Comparison of ENCODE assay signal across 14 mouse cellular contexts in genomic region chr6:22795291-22795860, GRCm38 (mm10).
DNase-seq lines count a peak whose midpoint lies in the region; ATAC-seq and TF ChIP-seq lines count a peak whose summit lies in the region.
"Had no signal": no experiment of that assay in that cellular context is flagged by ENCODE, and none has a peak within 500 bp of the region (broad histone marks: within the 10 kb centered on the region; RNA-seq: fewer than 3 reads in every experiment).

No protein-coding gene starts in this region.

- no peaks in the 10 kb centered on the region for H3K9me3 ChIP-seq in CH12.LX (replicated peaks; ENCODE audit: low read length)
- H3K9me3 ChIP-seq in forebrain, embryonic 16.5 days (ENCODE audit: control insufficient read depth, low read length): no peaks in the 10 kb centered on the region
- H3K9me3 ChIP-seq: G1E had no signal

- H3K27me3 ChIP-seq in CH12.LX (replicated peaks): no peaks in the 10 kb centered on the region
- H3K27me3 ChIP-seq in forebrain, embryonic 16.5 days (replicated peaks; ENCODE audit: control insufficient read depth, insufficient read depth, low read length): no peaks in the 10 kb centered on the region

- DNase-seq in CH12.LX (ENCODE audit: extremely low read depth): peak; percentile 65
- peak; percentile 33 for DNase-seq in brain, adult 2 months (ENCODE audit: low read depth, low spot score)
- DNase-seq in lung, postnatal 14 days: no peak
- DNase-seq in thymus, postnatal 10 days (ENCODE audit: low spot score in 2 of 2): no peak
- no peak for DNase-seq in B cell, adult 2 months
- DNase-seq in spleen, postnatal 36 days (ENCODE audit: low spot score in 2 of 2): no peak
- DNase-seq: adrenal gland, adult 8-10 months; cerebellum, adult 18-20 months; heart, adult 2 months; kidney, adult 18-20 months had no signal

- no peaks in the 10 kb centered on the region for H3K79me2 ChIP-seq in CH12.LX (replicated peaks; ENCODE audit: control insufficient read depth, extremely low read depth, insufficient read depth, poor library complexity, severe bottlenecking)

- peak; percentile 62 for ATAC-seq in forebrain, embryonic 16.5 days
- ATAC-seq in megakaryocyte progenitor cell, adult 5-6 weeks (replicated peaks; ENCODE audit: poor library complexity): peak; percentile 75
- ATAC-seq: lung, postnatal 0 days had no signal

- peaks cover 10 to 42% of the 10 kb centered on the region in 2 experiments for H3K4me1 ChIP-seq in CH12.LX (ENCODE audit: control insufficient read depth in 1 of 2, insufficient read depth in 2 of 2)
- peaks cover 22% of the 10 kb centered on the region for H3K4me1 ChIP-seq in forebrain, embryonic 16.5 days (replicated peaks; ENCODE audit: control insufficient read depth, insufficient read depth, low read length)

- H3K27ac ChIP-seq in CH12.LX (ENCODE audit: insufficient read depth, low read depth): no peak overlapping the region
- peak overlapping the region; percentile 85 for H3K27ac ChIP-seq in forebrain, embryonic 16.5 days (ENCODE audit: low read length)
- H3K27ac ChIP-seq: heart, adult 2 months had no signal

- 4% methylated on average over 6 of the region's 6 CpGs for WGBS in forebrain, embryonic 16.5 days

- no peak overlapping the region for H3K9ac ChIP-seq in CH12.LX (ENCODE audit: insufficient read depth, low read depth)
- H3K9ac ChIP-seq in forebrain, embryonic 16.5 days (replicated peaks; ENCODE audit: low read depth, low read length): no peak overlapping the region; the same call in 1 of the 2 replicates

- dilution Hi-C loops in CH12.LX (cut with MboI; ENCODE audit: extremely low pct_ligation_motif_present, extremely low pct_unique_long_range_greater_than_20kb, low sequenced_read_pairs): no loop called here

- no peak for TF ChIP-seq RAD21 in CH12.LX (IDR thresholded peaks at IDR 0.05; ENCODE audit: low read depth, low read length)

- no peak for TF ChIP-seq CTCF in CH12.LX (conservative IDR thresholded peaks at IDR 0.05 in 1 of 2, IDR thresholded peaks at IDR 0.05 in 1 of 2; ENCODE audit: low read depth in 2 of 2, low read length in 2 of 2)

- H3K36me3 ChIP-seq in CH12.LX (replicated peaks in 1 of 2; ENCODE audit: control insufficient read depth in 1 of 2, insufficient read depth in 1 of 2, low read length in 1 of 2): no peaks in the 10 kb centered on the region
- H3K36me3 ChIP-seq in forebrain, embryonic 16.5 days (ENCODE audit: control insufficient read depth, insufficient read depth): no peaks in the 10 kb centered on the region
- H3K36me3 ChIP-seq: G1E had no signal

- H3K4me2 ChIP-seq in CH12.LX (ENCODE audit: insufficient read depth, low read depth, poor library complexity, severe bottlenecking): peak overlapping the region; percentile 40; the same call in 1 of the 2 replicates
- H3K4me2 ChIP-seq in forebrain, embryonic 16.5 days (ENCODE audit: low read length): no peak overlapping the region

- no peak overlapping the region for H3K4me3 ChIP-seq in CH12.LX (replicated peaks in 1 of 3; ENCODE audit: low read depth in 2 of 3, low read length in 2 of 3, poor library complexity in 1 of 3)
- H3K4me3 ChIP-seq in forebrain, embryonic 16.5 days (replicated peaks; ENCODE audit: low read length): no peak overlapping the region
- H3K4me3 ChIP-seq: heart, adult 2 months had no signal

- no peak for TF ChIP-seq POLR2A in CH12.LX (IDR thresholded peaks at IDR 0.05; ENCODE audit: low read depth, low read length)

- in situ Hi-C loops in CH12.LX (cut with MboI; ENCODE audit: low pct_ligation_motif_present, low pct_unique_long_range_greater_than_20kb, low sequenced_read_pairs): no loop called here

- TF ChIP-seq EP300 in CH12.LX (IDR thresholded peaks at IDR 0.05; ENCODE audit: low read length): peak; percentile 79

TF ChIP-seq in CH12.LX, 34 proteins besides CTCF, POLR2A, EP300 and RAD21:
- TF ChIP-seq BHLHE40 (IDR thresholded peaks at IDR 0.05; ENCODE audit: low read depth, low read length) (peak; percentile 75), CHD1 (IDR thresholded peaks at IDR 0.05; ENCODE audit: low read depth, low read length) (no peak), JUND (conservative IDR thresholded peaks at IDR 0.05; ENCODE audit: low read depth, low read length) (no peak), E2F4 (IDR thresholded peaks at IDR 0.05; ENCODE audit: insufficient replicate concordance, low read depth, low read length) (no peak), MAZ (IDR thresholded peaks at IDR 0.05; ENCODE audit: low read depth, low read length) (no peak), USF2 (conservative IDR thresholded peaks at IDR 0.05; ENCODE audit: low read depth, low read length) (no peak), KAT2A (IDR thresholded peaks at IDR 0.05; ENCODE audit: insufficient replicate concordance, low read length) (no peak), SIN3A (IDR thresholded peaks at IDR 0.05; ENCODE audit: low read length) (0 out of 2 replicates have a peak, but pooled peaks have one; percentile 19), POLR2AphosphoS2 (IDR thresholded peaks at IDR 0.05; ENCODE audit: low read depth, low read length) (no peak), ETS1 (conservative IDR thresholded peaks at IDR 0.05; ENCODE audit: low read depth, low read length) (peak; percentile 75), IRF4 (IDR thresholded peaks at IDR 0.05; ENCODE audit: low read depth, low read length) (peak; percentile 39; the same call in 1 of the 2 replicates), CHD2 (IDR thresholded peaks at IDR 0.05; ENCODE audit: low read length) (peak; percentile 28; the same call in 1 of the 2 replicates), MAFK (IDR thresholded peaks at IDR 0.05; ENCODE audit: insufficient replicate concordance, low read length) (0 out of 2 replicates have a peak, but pooled peaks have one; percentile 52), GABPA (IDR thresholded peaks at IDR 0.05; ENCODE audit: insufficient replicate concordance, low read depth, low read length) (no peak)

Comparison
In these comparisons a context has a peak if more than half of its experiments do, and no peak if none do; other contexts are left out.
1. DNase-seq: peak in CH12.LX (single experiment) and brain, adult 2 months (single experiment); none in lung, postnatal 14 days (single experiment), thymus, postnatal 10 days (0 of 2), B cell, adult 2 months (0 of 2) and spleen, postnatal 36 days (0 of 2).